Mouse (Mus musculus) thymus, adult 2 months (tissue): Measurements from ENCODE around the gene Sik3. TPM values are rescaled to one million over a fixed set of nuclear protein-coding genes. Genes with fewer than 3 reads are reported as not detected.

Experiments
- DNase-seq: peaks from one replicate; pipeline ENCODE4 v3.0.0; 2021
- H3K27ac ChIP-seq: fragments of 200-500 bp; 2 replicates; pipeline ENCODE4 v1.5.1; 2012; ENCODE audit warnings: low read length, control low read depth; ENCODE audit not compliant: control insufficient read depth, insufficient read depth
- H3K27me3 ChIP-seq: fragments of 200-500 bp; 2 replicates; pipeline ENCODE4 v1.6.1; 2012; ENCODE audit warnings: mild to moderate bottlenecking, low read length, moderate library complexity, mixed read lengths; ENCODE audit not compliant: control insufficient read depth, insufficient read depth
- H3K36me3 ChIP-seq: fragments of 200-500 bp; 2 replicates; pipeline ENCODE4 v1.6.1; 2012; ENCODE audit warnings: mild to moderate bottlenecking, low read length, moderate library complexity; ENCODE audit not compliant: control insufficient read depth, insufficient read depth
- H3K4me1 ChIP-seq: fragments of 200-500 bp; replicated peaks from 2 replicates; pipeline ENCODE4 v1.6.1; 2012; ENCODE audit warnings: low read length; ENCODE audit not compliant: control insufficient read depth, insufficient read depth
- H3K4me3 ChIP-seq: fragments of 200-500 bp; 2 replicates; pipeline ENCODE4 v1.5.1; 2012; ENCODE audit warnings: mild to moderate bottlenecking, low read length, control low read depth, moderate library complexity; ENCODE audit not compliant: control insufficient read depth, insufficient read depth
- CTCF ChIP-seq: fragments of 200-500 bp; IDR thresholded peaks from 2 replicates; pipeline ENCODE4 v1.5.1; 2012; ENCODE audit warnings: mild to moderate bottlenecking, control low read depth, low read length, moderate library complexity, borderline replicate concordance; ENCODE audit not compliant: control insufficient read depth, poor library complexity, insufficient read depth; ENCODE audit errors: extremely low read depth
- POLR2A ChIP-seq: fragments of 200-500 bp; IDR thresholded peaks from 2 replicates; pipeline ENCODE4 v1.6.1; 2012; ENCODE audit warnings: mild to moderate bottlenecking, low read length, control low read depth, moderate library complexity; ENCODE audit not compliant: control insufficient read depth, poor library complexity, insufficient read depth; ENCODE audit errors: extremely low read depth
- WGBS: fragments of 180-500 bp; shearing (Covaris S2); methylation state at CpG from one replicate; pipeline ENCODE4 v1.1.7; 2018; 5-methylcytosine and 5-hydroxymethylcytosine counted together
- polyA plus RNA-seq: library from polyadenylated mRNA; depleted of rRNA; stranded (reverse); fragments of >200 nt; gene quantifications from 2 replicates; pipeline ENCODE4 v1.2.3, GENCODE M21; 2012

Gene Sik3
- polyA plus RNA-seq, 1 experiment: 29.4 TPM

GRCm38 (mm10) chr9:46224945-46225660, 212.5 kb downstream of the Sik3 start:
- Histone ChIP-seq H3K27me3 (no peaks in the 10 kb centered on the region), H3K36me3 (peaks cover 3% of the 10 kb centered on the region), H3K4me1 (peaks cover 2% of the 10 kb centered on the region), H3K4me3 (no peak overlapping the region), H3K27ac (no peak overlapping the region)
- TF ChIP-seq CTCF (no peak), POLR2A (no peak)
- DNase-seq: no peak
- WGBS: 74% methylated on average over 5 of the region's 5 CpGs

- Histone ChIP-seq H3K4me1 (peaks cover 5% of the 10 kb centered on the region), H3K27me3 (no peaks in the 10 kb centered on the region), H3K36me3 (no peaks in the 10 kb centered on the region), H3K27ac (no peak overlapping the region), H3K4me3 (no peak overlapping the region)
- no peak for DNase-seq
- TF ChIP-seq CTCF: no peak
- no peak for TF ChIP-seq POLR2A
- 92% methylated on average over 3 of the region's 3 CpGs for WGBS
Measured at GRCm38 (mm10) chr9:46227064-46227614, 214.5 kb downstream of the Sik3 start.

GRCm38 (mm10) chr9:46228491-46228890, 215.9 kb downstream of the Sik3 start, which contains the start of gene Apoa1:
Gene Apoa1, plus strand, starts transcription at chr9:46228580.
- H3K27me3 ChIP-seq: no peaks in the 10 kb centered on the region
- no peak within 1 kb of the TSS for H3K27ac ChIP-seq
- DNase-seq: no peak
- 75% methylated on average over 9 of the region's 9 CpGs for WGBS
- TF ChIP-seq CTCF: no peak
- no peak for TF ChIP-seq POLR2A
- no peak within 1 kb of the TSS for H3K4me3 ChIP-seq
- H3K36me3 ChIP-seq: no peaks in the 10 kb centered on the region
- H3K4me1 ChIP-seq: peaks cover 5% of the 10 kb centered on the region

GRCm38 (mm10) chr9:46229573-46230449, 217.2 kb downstream of the Sik3 start:
- TF ChIP-seq POLR2A (no peak), CTCF (peak; percentile 72; the same call in 1 of the 2 replicates)
- H3K4me3 ChIP-seq: peak overlapping the region; percentile 22; the same call in 1 of the 2 replicates
- 21% methylated on average over 37 of the region's 37 CpGs for WGBS
- no peaks in the 10 kb centered on the region for H3K36me3 ChIP-seq
- H3K4me1 ChIP-seq: peaks cover 5% of the 10 kb centered on the region
- H3K27ac ChIP-seq: no peak overlapping the region
- peak; percentile 41 for DNase-seq
- H3K27me3 ChIP-seq: no peaks in the 10 kb centered on the region

GRCm38 (mm10) chr9:46230450-46230975, 217.9 kb downstream of the Sik3 start:
- 59% methylated on average over 13 of the region's 13 CpGs for WGBS
- no peak overlapping the region for H3K27ac ChIP-seq
- no peak for DNase-seq
- no peak for TF ChIP-seq POLR2A
- no peak for TF ChIP-seq CTCF
- H3K4me3 ChIP-seq: no peak overlapping the region
- no peaks in the 10 kb centered on the region for H3K36me3 ChIP-seq
- H3K27me3 ChIP-seq: no peaks in the 10 kb centered on the region
- H3K4me1 ChIP-seq: peaks cover 5% of the 10 kb centered on the region

- no peaks in the 10 kb centered on the region for H3K36me3 ChIP-seq
- no peak overlapping the region for H3K27ac ChIP-seq
- TF ChIP-seq POLR2A: no peak
- TF ChIP-seq CTCF: no peak
- H3K27me3 ChIP-seq: no peaks in the 10 kb centered on the region
- 90% methylated on average over 6 of the region's 6 CpGs for WGBS
- H3K4me3 ChIP-seq: no peak overlapping the region
- DNase-seq: no peak
- peaks cover 2% of the 10 kb centered on the region for H3K4me1 ChIP-seq
Measured at GRCm38 (mm10) chr9:46235196-46235595, 222.6 kb downstream of the Sik3 start.
